Comparison of ENCODE assay signal across 16 mouse cellular contexts in the genomic region with DNA sequence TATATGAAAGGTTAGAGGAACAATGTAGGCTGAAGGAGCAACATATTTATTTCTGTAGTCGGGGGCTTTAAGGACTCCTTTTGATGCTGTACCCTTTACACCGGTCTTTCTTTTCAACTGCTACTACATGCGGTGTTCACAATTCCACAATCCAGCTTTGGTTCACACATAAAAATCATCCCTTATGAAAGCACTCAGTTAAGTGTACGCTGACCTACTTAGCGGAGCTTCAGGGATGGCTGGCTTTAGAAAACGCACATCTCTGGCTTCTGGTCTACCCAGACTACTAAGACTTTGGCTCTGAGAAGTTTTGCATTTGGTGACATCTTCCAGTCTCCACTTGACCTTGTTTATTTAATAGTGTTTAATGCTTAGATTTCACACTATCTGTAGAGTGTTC.
"Had no signal": no experiment of that assay in that cellular context is flagged by ENCODE, and none has a peak within 500 bp of the region (broad histone marks: within the 10 kb centered on the region; RNA-seq: fewer than 3 reads in every experiment).

No protein-coding gene starts in this region.

- H3K4me3 ChIP-seq: kidney, embryonic 15.5 days; left cerebral cortex, adult 2 months; midbrain, embryonic 12.5 days; stomach, embryonic 15.5 days had no signal

- ATAC-seq: liver, postnatal 0 days; lung, postnatal 0 days had no signal

- H3K4me1 ChIP-seq: midbrain, embryonic 12.5 days; stomach, embryonic 15.5 days had no signal

- H3K27ac ChIP-seq: kidney, embryonic 15.5 days; left cerebral cortex, adult 2 months; liver, embryonic 14.5 days; macrophage; midbrain, embryonic 12.5 days; stomach, embryonic 15.5 days had no signal

- H3K36me3 ChIP-seq: kidney, embryonic 15.5 days; midbrain, embryonic 12.5 days; stomach, embryonic 15.5 days had no signal

- H3K27me3 ChIP-seq: kidney, embryonic 15.5 days; midbrain, embryonic 12.5 days; stomach, embryonic 15.5 days had no signal

- H3K9ac ChIP-seq: kidney, embryonic 15.5 days; liver, embryonic 14.5 days; liver, postnatal 0 days; lung, embryonic 14.5 days; midbrain, embryonic 12.5 days; stomach, embryonic 15.5 days had no signal

- DNase-seq: kidney, adult 8-10 months; kidney, postnatal 10 days; kidney, postnatal 36 days; layer of hippocampus, postnatal 36 days; liver, postnatal 0 days; lung, embryonic 14.5 days; right cerebral cortex, postnatal 25 days; spleen, adult 18-20 months; thymus, postnatal 25 days had no signal

- H3K4me2 ChIP-seq: kidney, embryonic 15.5 days; lung, embryonic 14.5 days; midbrain, embryonic 12.5 days; stomach, embryonic 15.5 days had no signal

- H3K9me3 ChIP-seq: kidney, embryonic 15.5 days; midbrain, embryonic 12.5 days; stomach, embryonic 15.5 days had no signal
